Mouse (Mus musculus) urinary bladder, postnatal 14 days (tissue): ENCODE data around the gene Tmem101.
"Not testable (repeated sequence)": the region's sequence is repeated elsewhere in the genome, so short reads cannot be mapped to it uniquely, and the experiment has no call there.

Experiments
- DNase-seq: peaks from one replicate; pipeline ENCODE4 v3.0.0; 2021; ENCODE audit warnings: low spot score

Gene Tmem101

GRCm38 (mm10) chr11:102156039-102156785 lies at the start of gene Tmem101:
Gene Tmem101, minus strand, starts transcription at chr11:102156404.
- DNase-seq = peak; percentile 91

- DNase-seq = no peak
These were observed 45.2 kb upstream of the Tmem101 start for GRCm38 (mm10) chr11:102201408-102201821.

GRCm38 (mm10) chr11:102199856-102200255 lies 43.7 kb upstream of the Tmem101 start:
- no peak for DNase-seq

- DNase-seq = no peak
These were observed 42.0 kb upstream of the Tmem101 start for GRCm38 (mm10) chr11:102198245-102198644.

GRCm38 (mm10) chr11:102196018-102196797 lies 40.0 kb upstream of the Tmem101 start:
- no peak for DNase-seq

GRCm38 (mm10) chr11:102193657-102194440 lies 37.6 kb upstream of the Tmem101 start:
- no peak for DNase-seq

GRCm38 (mm10) chr11:102190848-102191247 lies 34.6 kb upstream of the Tmem101 start:
- no peak for DNase-seq

- DNase-seq = peak; percentile 91
These were observed 33.5 kb upstream of the Tmem101 start, which contains the start of gene G6pc3 for GRCm38 (mm10) chr11:102189461-102190436. Gene G6pc3, plus strand, starts transcription at chr11:102189620.

- DNase-seq = no peak
These were observed 32.8 kb upstream of the Tmem101 start for GRCm38 (mm10) chr11:102188980-102189379.

- no peak for DNase-seq
These were observed 30.0 kb upstream of the Tmem101 start for GRCm38 (mm10) chr11:102186235-102186634.

- DNase-seq = no peak
These were observed 29.5 kb upstream of the Tmem101 start for GRCm38 (mm10) chr11:102185677-102186076.

GRCm38 (mm10) chr11:102184646-102185495 lies 28.7 kb upstream of the Tmem101 start, which contains the start of gene Lsm12:
Gene Lsm12, minus strand, starts transcription at chr11:102185296.
- peak; percentile 98 for DNase-seq

- no peak for DNase-seq
These were observed 28.0 kb upstream of the Tmem101 start for GRCm38 (mm10) chr11:102184253-102184645.

- no peak for DNase-seq
These were observed 23.6 kb upstream of the Tmem101 start for GRCm38 (mm10) chr11:102179836-102180235.

GRCm38 (mm10) chr11:102168689-102169088 lies 12.5 kb upstream of the Tmem101 start:
- DNase-seq = no peak

GRCm38 (mm10) chr11:102167539-102167938 lies 11.3 kb upstream of the Tmem101 start:
- no peak for DNase-seq

- no peak for DNase-seq
These were observed 9.9 kb upstream of the Tmem101 start for GRCm38 (mm10) chr11:102165971-102166722.

- no peak for DNase-seq
These were observed 3.6 kb upstream of the Tmem101 start for GRCm38 (mm10) chr11:102159781-102160180.

- DNase-seq = not testable (repeated sequence)
These were observed 1.8 kb upstream of the Tmem101 start for GRCm38 (mm10) chr11:102158024-102158423.
